Mouse (Mus musculus): ENCODE data around the gene Lrrk1.

DNA sequence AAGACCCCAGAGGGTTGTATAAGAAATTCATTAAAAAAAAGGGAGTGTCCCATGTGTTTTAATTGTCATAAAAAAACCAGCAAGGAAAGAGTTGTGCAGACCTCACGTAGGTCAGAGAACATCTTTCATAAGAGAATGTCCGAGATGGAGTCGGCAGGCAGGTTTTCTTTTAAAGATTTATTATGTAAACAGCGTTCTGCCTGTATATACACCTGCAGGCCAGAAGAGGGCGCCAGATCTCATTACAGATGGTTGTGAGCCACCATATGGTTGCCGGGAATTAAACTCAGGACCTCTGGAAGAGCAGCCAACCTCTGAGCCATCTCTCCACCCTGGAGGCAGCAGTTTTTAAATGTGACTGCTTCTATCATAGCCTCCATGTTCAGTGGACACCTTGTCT lies 116.9 kb downstream of the Lrrk1 start:
- no peak for TF ChIP-seq FLI1 (IDR thresholded peaks at IDR 0.05; ENCODE audit: low read length)
- no peak for TF ChIP-seq GATA1 (IDR thresholded peaks at IDR 0.05; ENCODE audit: borderline replicate concordance, low read length)

Measured in megakaryocyte, embryonic 14.5 days (primary cell).